Mouse (Mus musculus) left cerebral cortex, postnatal 10 days (tissue): Measurements from ENCODE around the gene Jrkl. TPM values are rescaled to one million over a fixed set of nuclear protein-coding genes. Genes with fewer than 3 reads are reported as not detected.

Experiments used
- DNase-seq, 2 experiments: peaks; one replicate each; pipeline ENCODE4 v3.0.0; 2021 to 2022; ENCODE audit warnings: low spot score in 2 of 2, mixed read lengths in 1 of 2; ENCODE audit errors: extremely low spot score in 1 of 2
- intact Hi-C: fragments of 180-260 bp; cut with DNase I; formaldehyde crosslinking; loops from one replicate; pipeline ENCODE4 v1.15.1; 2025
- total RNA-seq, 2 experiments: library from RNA; stranded (reverse); gene quantifications; 2 replicates each; pipeline ENCODE4 v1.2.3; 2021

The Jrkl gene
- 1 to 10 TPM; 9.1 to 9.2 TPM for total RNA-seq

DNA sequence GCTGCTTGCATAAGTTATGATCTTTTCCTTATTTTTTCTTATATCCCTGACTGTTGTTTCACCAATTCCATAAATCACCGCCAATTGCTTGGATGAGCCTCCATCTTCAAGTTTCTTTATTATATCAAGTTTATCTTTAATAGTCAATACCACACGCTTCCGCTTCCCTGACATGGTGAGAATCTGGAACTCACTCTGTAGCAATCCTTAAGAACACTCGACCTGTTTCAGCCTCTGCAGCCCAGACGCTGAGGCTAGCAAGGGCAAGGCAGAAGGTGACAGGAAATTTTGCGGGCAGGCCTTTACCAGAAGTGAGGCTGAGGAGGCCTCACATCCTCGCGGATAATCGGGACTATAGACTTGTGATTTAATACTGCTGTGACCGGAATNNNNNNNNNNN is at the start of gene Jrkl:
Gene Jrkl, minus strand, starts transcription at position 349 of the 400 bp plus-strand sequence.
- DNase-seq, result peak; percentile 23 to 27
- intact Hi-C loops, result loop anchor here (10.0 kb wide), 1 partner anchor 409 kb away; no protein-coding TSS in a partner anchor

DNA sequence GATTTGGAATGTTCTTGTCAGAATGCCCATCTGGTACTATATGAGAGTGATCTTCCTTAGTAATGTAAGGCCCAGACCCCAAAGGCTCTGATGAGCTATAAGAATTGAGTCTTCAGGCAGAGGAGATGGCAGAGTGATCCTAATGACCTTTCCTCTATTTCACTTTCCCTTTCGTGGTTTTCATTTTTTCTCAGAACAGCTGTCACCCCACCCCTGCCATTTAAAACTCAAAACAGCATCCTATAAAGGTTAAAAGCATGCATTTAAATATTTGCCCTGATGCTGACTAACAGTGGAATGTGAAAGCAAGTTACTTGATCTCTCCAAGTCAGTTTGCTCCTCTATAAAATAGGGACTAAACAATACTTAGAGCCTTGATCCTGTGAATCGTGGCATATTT is 41.9 kb upstream of the Jrkl start:
- no peak for DNase-seq
- intact Hi-C loops, result no loop called here

DNA sequence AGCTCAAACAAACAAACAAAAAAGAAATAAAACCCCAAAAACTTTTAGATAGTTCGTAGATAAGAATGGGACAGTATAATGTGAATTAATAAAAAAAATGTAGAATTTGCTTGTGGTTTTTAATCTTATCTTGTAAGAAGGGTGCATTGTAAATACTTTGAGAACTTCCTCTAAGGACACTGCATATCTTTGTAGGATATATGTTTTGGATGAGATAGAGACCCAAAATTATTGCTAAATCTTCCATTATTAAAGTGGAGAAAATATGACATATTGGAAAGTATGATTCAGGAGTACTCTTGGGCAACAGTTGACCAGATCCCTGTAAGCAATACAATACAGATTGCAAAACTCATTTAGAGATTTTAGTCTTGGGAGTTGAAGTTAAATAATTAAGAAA is 27.6 kb upstream of the Jrkl start:
- intact Hi-C loops, result no loop called here
- no peak for DNase-seq

DNA sequence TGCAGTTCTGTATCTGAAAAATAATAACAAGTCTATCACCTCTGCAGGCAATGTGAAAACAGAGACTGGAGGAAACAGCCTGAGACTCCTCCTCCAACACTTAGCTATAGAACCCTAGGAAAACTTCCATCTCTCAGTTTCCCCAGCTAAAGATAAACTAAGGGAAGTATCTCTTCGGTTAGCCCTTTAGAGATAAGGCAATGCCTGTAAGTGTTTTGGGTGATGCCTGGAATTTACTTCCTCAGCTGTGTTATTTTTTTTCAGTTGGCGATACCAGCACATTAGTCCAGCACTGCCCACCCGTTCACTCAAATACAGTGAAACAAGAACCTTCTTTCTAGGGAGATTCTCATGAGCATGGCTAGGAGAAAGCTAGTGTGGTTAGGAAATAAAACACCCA is 15.4 kb upstream of the Jrkl start:
- intact Hi-C loops, result no loop called here
- no peak for DNase-seq

DNA sequence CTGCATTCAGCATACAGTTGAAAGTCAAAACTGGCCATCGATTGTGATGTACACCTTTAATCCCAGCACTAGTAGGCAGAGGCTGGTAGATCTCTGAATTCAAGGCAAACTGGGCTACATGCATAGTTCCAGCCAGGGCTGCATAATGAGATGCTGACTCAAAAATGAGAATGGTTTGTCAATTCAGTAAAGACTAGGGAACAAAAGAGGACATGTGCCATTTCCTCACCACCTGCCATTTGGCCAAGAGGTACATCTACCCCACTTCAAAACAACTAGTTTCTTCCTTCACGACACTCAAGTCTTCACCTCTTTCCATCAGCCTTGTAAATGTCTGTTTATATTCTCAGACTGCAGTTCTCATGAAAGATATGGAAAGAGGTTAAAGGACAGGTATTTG is 12.5 kb upstream of the Jrkl start:
- no peak for DNase-seq
- intact Hi-C loops, result no loop called here

DNA sequence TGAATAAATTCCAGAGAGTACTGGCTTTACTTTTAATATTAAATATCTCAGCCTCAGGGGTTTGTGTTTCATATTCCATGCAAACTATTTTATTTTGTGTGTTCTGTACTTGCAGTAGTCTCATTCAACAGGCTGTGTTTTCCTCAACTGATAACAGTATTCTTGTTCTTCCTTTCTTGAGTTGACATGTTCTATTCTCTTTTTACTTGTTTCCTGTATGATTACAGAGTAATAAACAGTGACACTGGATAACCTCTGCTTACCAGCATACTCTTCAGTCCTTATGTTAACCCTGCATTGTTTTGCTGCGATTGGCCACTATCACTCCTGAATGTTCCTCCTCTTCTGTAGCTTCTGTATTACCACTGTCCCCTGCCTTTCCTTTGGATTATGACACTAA is 11.1 kb upstream of the Jrkl start:
- no peak for DNase-seq
- intact Hi-C loops, result no loop called here

DNA sequence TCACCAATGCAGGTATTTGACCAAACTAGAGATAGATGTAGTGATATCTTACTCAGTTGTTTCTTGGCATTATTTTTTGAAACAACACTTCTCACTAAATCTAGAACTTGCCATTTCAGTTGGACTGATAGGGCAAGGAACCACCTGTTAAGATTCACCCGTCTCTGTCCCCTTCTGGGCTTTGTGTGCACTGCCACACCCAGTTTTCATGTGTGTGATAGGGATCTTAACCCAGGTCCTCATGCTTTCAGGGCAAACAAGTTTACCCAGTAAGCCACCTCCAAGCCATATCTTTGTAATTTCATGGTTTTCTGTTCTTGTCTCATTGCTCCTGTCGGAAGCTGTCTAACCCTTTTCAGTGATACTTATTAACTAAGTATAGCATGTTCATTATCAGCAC is 5.6 kb upstream of the Jrkl start:
- intact Hi-C loops, result no loop called here

DNA sequence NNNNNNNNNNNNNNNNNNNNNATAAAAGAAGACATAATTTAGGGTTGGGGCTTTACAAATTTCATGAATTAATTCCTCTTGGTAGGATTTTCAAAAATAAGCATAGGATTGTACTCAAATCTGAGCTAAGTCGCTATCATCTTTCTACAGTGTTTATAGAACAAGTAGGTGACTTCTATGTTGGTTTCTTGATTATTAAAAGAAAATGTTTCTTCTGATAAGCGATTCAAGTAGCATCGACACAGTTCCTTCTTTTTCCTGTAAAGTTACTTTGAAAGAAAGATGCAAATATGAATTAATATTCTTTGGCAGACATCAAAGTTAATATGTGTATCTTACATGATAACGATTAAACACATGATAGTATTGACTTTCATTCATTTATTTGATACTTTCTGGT is 2.5 kb upstream of the Jrkl start:
- intact Hi-C loops, result loop anchor here (10.0 kb wide), 1 partner anchor 407 kb away; no protein-coding TSS in a partner anchor
- DNase-seq, result no peak

More for the DNA sequence above, 5.6 kb upstream of the Jrkl start:
- no peak for DNase-seq

DNA sequence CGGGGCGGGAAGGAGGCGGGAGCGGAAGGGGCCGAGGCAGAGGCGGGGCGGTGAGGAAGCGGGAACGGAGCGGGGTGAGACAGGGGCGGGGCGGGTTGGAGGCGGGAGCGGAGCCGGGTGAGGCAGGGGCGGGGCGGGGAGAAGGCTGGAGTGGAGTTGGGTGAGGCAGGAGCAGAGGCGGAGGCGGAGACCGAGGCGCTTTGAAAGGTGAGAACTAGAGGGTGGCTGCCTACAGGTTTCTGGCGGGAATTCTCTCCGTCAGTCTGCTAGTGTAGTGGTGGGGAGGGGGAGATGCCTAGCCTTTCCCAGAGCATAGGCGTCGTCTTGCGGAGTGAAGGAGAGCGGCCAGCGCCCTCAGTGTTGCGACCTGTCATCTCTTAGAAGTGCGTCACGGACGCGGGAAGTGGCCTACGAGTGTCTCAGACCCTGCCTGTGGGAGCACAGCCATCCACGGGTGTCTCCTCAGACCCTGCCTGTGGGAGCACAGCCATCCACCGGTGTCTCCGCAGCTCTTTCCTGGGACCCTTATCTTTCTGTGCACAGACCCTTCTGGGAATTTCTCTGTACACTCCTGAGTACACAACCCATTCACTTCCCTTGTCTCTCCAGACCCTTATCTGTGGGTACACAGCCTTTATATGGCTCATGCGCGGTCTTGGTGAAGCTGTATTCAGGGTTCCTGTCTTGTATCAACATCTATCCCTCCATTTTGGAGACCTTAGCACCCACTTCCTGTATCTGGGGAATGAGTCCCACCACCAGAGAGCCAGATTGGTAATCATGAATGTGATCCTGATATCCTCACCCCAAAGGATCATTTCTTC is 1.4 kb upstream of the Jrkl start, which contains the start of gene Ccdc82:
Gene Ccdc82, plus strand, starts transcription at position 141 of the 824 bp plus-strand sequence.
- intact Hi-C loops, result loop anchor here (10.0 kb wide), 1 partner anchor 408 kb away; no protein-coding TSS in a partner anchor
- peak; percentile 65 to 97 for DNase-seq

DNA sequence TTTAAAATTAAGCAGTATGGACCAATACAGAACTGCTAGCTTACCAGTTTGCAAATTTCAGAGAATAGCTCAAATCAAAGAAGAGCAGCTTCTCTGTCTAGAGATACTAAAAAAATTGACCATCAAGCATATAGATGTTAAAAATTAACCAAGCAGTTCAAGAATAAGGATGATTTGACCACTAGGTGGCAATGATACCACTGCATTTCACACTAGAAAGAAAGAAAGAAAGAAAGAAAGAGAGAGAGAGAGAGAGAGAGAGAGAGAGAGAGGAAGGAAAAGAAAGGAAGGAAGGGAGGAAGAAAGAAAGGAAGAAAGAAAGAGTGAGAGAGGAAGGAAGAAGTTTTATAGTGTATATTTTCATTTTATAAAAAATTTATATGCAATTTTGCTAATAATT is 3.3 kb downstream of the Jrkl start:
- DNase-seq, result no peak
- intact Hi-C loops, result loop anchor here (10.0 kb wide), 1 partner anchor 412 kb away; no protein-coding TSS in a partner anchor

DNA sequence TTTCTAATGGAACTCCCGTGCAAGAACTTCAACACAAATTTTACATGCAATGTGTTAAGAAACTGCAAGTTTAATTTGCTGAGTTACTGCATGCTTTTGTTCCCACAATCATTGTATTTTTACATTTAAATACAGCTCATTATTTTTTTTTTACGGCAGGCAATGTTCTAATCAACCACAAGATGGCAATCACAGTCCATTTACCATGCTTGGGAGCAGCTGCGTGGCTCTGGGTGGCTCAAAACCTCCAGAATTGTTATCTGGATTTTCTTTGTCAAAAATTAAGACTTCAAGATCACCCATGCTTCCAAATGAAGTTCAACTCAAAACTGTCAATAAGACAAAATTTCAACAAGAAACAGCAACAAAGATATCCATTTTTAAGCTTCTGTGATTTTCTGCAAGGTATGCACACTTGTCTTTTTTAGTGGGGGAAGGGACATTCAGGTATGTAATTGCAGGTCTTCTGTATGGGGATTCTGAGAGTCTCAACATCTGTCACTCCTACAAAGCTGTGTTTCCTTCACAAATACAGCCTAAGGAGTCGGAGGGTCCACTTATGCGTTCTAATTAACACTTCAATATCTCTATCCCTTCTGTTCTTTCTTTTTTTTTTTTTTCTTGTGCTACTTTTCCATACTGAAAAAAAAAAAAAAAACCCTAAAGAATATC is 13.9 kb downstream of the Jrkl start:
- intact Hi-C loops, result loop anchor here (2.0 to 10.0 kb wide), 4 partner anchors 485 to 1533 kb away; no protein-coding TSS in a partner anchor
- peak in 1 of 2 experiments; percentile 30 for DNase-seq

DNA sequence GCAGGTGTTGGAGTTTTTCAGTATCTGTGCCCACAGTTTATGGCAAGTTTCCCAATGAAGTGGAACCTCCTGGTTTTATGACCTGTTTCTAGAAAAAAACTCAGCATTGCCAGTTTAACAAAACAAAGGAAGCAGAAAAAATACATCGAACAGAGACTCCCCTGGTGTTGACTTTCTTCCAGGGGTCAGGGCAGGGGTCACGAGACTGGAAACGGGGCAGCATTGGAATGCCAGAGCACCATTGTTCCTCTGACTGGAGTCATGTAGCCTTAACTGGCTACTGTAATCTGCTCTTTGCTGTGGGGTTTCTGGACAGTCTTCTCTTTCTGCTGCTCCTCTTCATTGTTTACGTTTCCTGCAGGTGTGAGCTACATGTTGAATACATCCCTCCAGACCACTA is 15.1 kb downstream of the Jrkl start:
- intact Hi-C loops, result loop anchor here (2.0 to 10.0 kb wide), 4 partner anchors 486 to 1534 kb away; no protein-coding TSS in a partner anchor
- DNase-seq, result peak in 1 of 2 experiments; percentile 40

DNA sequence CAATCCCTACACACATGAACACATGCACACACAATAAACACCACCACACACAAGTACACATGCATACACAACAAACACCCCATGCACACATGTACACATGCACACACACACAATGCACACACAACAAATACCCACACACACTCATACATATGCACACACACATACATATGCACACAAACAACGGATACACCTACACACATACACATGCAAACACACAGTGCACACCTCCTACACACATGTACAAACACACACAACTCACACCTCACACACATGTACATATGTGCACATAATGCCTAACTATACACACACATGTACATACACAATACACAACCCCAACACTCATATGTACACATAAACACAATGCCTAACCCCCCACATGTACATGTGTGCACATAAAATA is 19.8 kb downstream of the Jrkl start:
- no peak for DNase-seq
- intact Hi-C loops, result no loop called here

DNA sequence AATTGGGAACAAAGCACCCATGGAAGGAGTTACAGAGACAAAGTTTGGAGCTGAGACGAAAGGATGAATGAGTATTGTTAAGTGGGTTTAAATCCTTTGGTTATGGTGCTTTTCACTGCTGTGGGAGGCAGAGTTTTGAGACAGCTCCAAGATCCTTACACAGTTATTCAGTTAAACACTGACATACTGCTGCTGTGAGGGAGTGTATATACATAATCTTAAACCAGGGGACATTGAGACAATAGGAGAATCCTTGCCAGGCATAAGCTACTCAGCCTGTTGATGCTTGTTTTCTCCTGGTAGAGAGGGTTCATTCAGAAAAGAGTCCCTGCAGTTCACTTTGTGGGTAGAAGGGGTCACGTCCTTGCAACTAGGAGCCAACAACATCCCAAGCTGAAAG is 39.3 kb downstream of the Jrkl start:
- DNase-seq, result no peak
- intact Hi-C loops, result no loop called here

DNA sequence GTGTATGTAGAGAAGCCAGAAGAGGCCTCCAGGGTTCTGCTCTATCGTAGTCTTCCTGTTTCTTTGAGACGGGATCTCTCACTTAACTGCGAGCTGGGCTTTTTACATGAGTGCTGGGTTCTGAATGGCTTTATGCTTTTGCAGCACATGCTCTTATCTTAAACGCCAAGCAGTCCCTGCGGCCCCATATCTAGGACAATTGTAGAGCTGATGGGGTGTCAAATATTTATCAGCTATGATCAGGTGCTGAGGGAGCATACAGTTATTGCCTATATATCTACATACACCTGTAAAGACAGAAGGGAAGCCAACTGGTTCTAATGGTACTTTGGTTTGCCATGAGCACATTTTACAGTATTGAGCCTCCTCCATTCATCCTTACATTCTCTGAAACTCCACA is 41.9 kb downstream of the Jrkl start:
- intact Hi-C loops, result no loop called here
- no peak for DNase-seq

DNA sequence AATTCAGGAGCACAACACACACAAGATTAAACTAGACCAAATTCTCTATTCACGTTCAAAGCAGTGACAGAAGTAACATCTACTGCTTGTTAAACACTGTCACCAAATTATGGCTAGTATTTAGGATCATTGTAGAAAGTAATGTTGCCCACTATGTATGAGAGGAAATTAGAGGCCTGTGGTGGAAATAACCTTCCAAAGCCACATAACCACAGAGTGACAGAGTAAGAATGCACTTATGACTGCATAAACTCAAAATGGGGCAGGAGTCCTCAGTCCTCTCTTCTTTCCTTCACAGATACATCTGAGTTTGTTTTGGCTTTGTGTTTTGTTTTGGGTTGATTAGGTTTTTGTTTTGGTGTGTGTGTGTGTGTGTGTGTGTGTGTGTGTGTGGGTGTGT is 42.5 kb downstream of the Jrkl start:
- intact Hi-C loops, result no loop called here
- DNase-seq, result no peak

DNA sequence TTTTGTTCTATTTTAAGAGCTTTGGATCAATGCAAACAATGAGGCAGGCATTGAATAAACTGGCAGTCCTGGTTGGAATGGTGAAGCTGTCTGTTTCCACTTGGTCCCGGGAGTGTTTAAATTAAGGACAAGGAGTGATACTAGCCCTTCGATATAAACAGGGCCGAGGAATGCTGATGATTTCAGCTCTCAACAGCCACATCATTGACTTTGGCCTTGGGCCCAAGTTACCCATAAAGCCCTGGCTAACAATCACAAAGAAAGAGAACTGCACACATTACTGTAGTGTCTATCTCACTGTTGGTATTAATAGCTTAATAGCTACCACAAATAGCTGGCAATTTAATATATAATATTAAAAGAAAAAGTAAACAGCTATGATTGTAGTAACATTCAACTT is 45.5 kb downstream of the Jrkl start:
- intact Hi-C loops, result no loop called here
- no peak for DNase-seq

DNA sequence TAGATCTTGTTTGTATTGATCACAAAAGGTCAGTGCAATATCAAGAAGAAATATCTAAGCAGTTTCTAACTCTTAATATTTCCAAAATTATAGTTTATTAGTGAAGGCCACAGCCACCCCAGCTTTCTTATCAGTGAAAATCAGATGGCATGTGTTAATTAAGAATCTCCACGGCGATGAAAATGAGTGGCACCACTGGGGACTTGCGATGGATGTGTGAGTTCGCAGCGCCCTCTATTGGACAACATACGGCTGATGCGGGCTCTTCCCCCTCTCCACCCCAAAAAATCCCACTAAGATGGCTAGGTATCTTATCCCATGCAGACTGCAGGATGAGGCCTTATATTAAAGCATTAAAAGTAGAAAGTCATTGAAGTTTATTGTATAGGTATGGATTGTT is 49.9 kb downstream of the Jrkl start:
- intact Hi-C loops, result loop anchor here (10.0 kb wide), 1 partner anchor 321 kb away; no protein-coding TSS in a partner anchor

DNA sequence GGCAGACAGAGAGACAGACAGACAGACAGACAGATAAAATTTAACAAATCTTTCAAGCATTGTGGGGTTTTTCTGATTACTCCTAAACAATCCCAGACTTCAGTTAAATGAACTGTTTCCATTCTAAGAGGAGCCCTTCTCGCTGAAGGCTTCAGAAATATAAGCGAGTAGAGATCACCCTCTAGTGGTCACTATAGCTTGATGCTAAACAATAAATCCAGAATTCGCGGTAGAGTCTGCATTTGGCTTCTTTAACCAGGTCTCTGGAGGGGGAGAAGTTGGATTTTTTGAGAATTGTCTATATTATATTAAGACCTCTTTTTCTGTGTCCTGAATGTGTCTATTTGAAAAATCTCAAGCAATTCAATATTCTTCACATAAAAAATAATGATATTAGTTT is 50.4 kb downstream of the Jrkl start:
- intact Hi-C loops, result loop anchor here (10.0 kb wide), 1 partner anchor 320 kb away; no protein-coding TSS in a partner anchor

More for the DNA sequence above, 49.9 kb downstream of the Jrkl start:
- DNase-seq, result peak in 1 of 2 experiments; percentile 40

DNA sequence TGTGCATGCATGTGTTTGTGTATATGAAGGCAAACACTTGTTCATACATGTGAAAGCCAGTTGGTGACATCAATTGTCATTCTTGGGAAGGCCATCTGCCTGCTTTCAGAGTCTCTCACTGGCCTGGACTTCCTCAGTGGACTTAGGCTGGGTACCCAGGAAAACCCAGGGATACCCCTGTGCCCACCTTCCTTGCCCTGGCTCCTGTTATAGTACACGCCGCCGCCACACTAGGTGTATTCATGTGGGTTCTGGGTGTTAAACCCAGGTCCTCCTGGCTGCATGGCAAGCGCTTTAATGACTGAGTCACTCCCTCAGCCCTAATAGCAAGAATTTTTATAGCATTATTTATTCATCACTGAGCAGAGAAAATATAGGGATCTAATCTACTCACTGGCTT is 51.0 kb downstream of the Jrkl start:
- intact Hi-C loops, result loop anchor here (10.0 kb wide), 1 partner anchor 320 kb away; no protein-coding TSS in a partner anchor
- DNase-seq, result no peak

More for the DNA sequence above, 50.4 kb downstream of the Jrkl start:
- peak in 1 of 2 experiments; percentile 58 for DNase-seq
